Mouse (Mus musculus) limb, embryonic 12.5 days (tissue): ENCODE measurements around the gene Erbb2. TPM values are rescaled to one million over a fixed set of nuclear protein-coding genes. Genes with fewer than 3 reads are reported as not detected.
"Not testable (repeated sequence)": the region's sequence is repeated elsewhere in the genome, so short reads cannot be mapped to it uniquely, and the experiment has no call there.

ENCODE experiments used
- ATAC-seq: fragments of 200-750 bp; cut with Nextera tagmentation; 2 replicates; pipeline ENCODE4 v1.8.0; 2017; ENCODE audit warnings: low read depth, moderate TSS enrichment; ENCODE audit not compliant: insufficient number of reproducible peaks, insufficient read depth, low FRiP score, low TSS enrichment
- H3K27ac ChIP-seq: fragments of 300-500 bp; sonication (generic); 2 replicates; pipeline ENCODE4 v1.5.1; 2016; ENCODE audit warnings: mild to moderate bottlenecking, moderate library complexity
- H3K27me3 ChIP-seq: fragments of 300-500 bp; sonication (generic); 2 replicates; pipeline ENCODE4 v1.6.1; 2016; ENCODE audit warnings: mild to moderate bottlenecking, moderate library complexity
- H3K36me3 ChIP-seq: fragments of 300-500 bp; sonication (generic); 2 replicates; pipeline ENCODE4 v1.6.1; 2016; ENCODE audit warnings: mild to moderate bottlenecking, moderate library complexity
- H3K4me1 ChIP-seq: fragments of 300-500 bp; sonication (generic); replicated peaks from 2 replicates; pipeline ENCODE4 v1.6.1; 2016
- H3K4me2 ChIP-seq: fragments of 300-500 bp; sonication (generic); 2 replicates; pipeline ENCODE4 v1.6.1; 2016; ENCODE audit warnings: mild to moderate bottlenecking, moderate library complexity
- H3K4me3 ChIP-seq: fragments of 300-500 bp; sonication (generic); replicated peaks from 2 replicates; pipeline ENCODE4 v1.5.1; 2016; ENCODE audit warnings: mild to moderate bottlenecking
- H3K9ac ChIP-seq: fragments of 300-500 bp; sonication (generic); replicated peaks from 2 replicates; pipeline ENCODE4 v1.6.1; 2016; ENCODE audit warnings: mild to moderate bottlenecking, moderate library complexity
- H3K9me3 ChIP-seq: fragments of 300-500 bp; sonication (generic); 2 replicates; pipeline ENCODE4 v1.6.1; 2016; ENCODE audit warnings: mild to moderate bottlenecking, moderate library complexity
- WGBS: fragments of 180-500 bp; shearing (Covaris S2); methylation state at CpG from one replicate; pipeline ENCODE4 v1.1.7; 2016; 5-methylcytosine and 5-hydroxymethylcytosine counted together
- polyA plus RNA-seq: library from polyadenylated mRNA; unstranded; fragments of >200 nt; fragmentation: Nextera tagmentation; extraction: Ambion mirVana; gene quantifications from 2 replicates; pipeline ENCODE4 v1.2.1, GENCODE M21; 2016

Erbb2 gene
- polyA plus RNA-seq, 1 experiment from 2014 or later, result 40.8 TPM

DNA sequence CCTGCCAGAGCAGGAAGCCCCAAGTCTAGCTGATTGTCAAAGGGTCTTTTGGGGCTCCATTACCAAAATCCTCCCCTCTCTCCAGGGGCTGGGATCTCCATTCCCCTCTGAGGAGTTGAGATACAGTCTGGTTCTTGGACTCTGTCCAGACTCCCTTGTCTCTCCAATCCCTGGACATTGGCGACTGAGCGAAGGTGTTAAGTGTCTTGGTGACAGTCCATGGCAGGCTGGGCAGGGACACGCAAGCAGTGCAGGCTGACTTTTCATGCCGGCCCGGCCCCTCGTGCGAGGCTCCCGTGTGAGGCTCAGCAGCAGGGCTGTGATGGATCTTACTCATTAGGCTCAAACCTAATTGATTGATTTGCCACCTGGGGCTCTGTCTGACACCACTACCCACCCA is 38.0 kb upstream of the Erbb2 start:
- peaks cover 66% of the 10 kb centered on the region for H3K36me3 ChIP-seq

GRCm38 (mm10) chr11:98376756-98377155 is 35.5 kb upstream of the Erbb2 start:
- Histone ChIP-seq H3K4me3 (no peak overlapping the region), H3K4me2 (no peak overlapping the region), H3K27me3 (no peaks in the 10 kb centered on the region), H3K36me3 (peaks cover 84% of the 10 kb centered on the region), H3K9ac (no peak overlapping the region), H3K9me3 (no peaks in the 10 kb centered on the region), H3K4me1 (peaks cover 1% of the 10 kb centered on the region; the same call in 1 of the 2 replicates), H3K27ac (no peak overlapping the region)
- no peak for ATAC-seq
- 69% methylated on average over 5 of the region's 5 CpGs for WGBS

More for the DNA sequence above, 38.0 kb upstream of the Erbb2 start:
- H3K27me3 ChIP-seq, result no peaks in the 10 kb centered on the region
- H3K4me3 ChIP-seq, result no peak overlapping the region
- peaks cover 6% of the 10 kb centered on the region; the same call in 1 of the 2 replicates for H3K4me1 ChIP-seq
- no peak overlapping the region for H3K4me2 ChIP-seq
- H3K9ac ChIP-seq, result no peak overlapping the region
- no peak for ATAC-seq
- no peaks in the 10 kb centered on the region for H3K9me3 ChIP-seq
- WGBS, result 75% methylated on average over 8 of the region's 8 CpGs
- H3K27ac ChIP-seq, result no peak overlapping the region

DNA sequence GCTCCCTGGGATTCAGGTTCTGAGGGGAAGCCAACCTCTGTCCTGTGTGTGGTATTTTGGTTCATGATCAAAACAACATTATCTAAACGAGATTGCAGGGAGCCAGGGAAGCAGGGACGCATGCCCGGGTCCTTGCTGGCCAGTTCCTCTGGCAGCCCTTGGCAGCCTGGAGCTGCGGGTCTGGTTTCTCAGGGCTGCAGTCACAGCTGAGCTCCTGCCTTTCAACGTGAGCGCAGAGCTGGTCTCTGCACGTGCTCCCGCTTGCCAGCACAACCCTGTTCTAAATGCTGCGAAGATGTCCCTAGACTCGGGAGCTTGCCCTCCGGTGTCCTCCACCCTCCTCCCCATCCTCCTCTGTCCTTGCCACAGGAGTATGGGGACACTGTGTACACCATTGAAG is 34.5 kb upstream of the Erbb2 start:
- peaks cover 82% of the 10 kb centered on the region for H3K36me3 ChIP-seq
- no peaks in the 10 kb centered on the region for H3K9me3 ChIP-seq
- no peak overlapping the region for H3K27ac ChIP-seq
- H3K9ac ChIP-seq, result no peak overlapping the region
- H3K27me3 ChIP-seq, result no peaks in the 10 kb centered on the region; the same call in 1 of the 2 replicates
- H3K4me3 ChIP-seq, result no peak overlapping the region
- 86% methylated on average over 11 of the region's 11 CpGs for WGBS
- no peaks in the 10 kb centered on the region for H3K4me1 ChIP-seq
- no peak overlapping the region for H3K4me2 ChIP-seq
- ATAC-seq, result no peak

DNA sequence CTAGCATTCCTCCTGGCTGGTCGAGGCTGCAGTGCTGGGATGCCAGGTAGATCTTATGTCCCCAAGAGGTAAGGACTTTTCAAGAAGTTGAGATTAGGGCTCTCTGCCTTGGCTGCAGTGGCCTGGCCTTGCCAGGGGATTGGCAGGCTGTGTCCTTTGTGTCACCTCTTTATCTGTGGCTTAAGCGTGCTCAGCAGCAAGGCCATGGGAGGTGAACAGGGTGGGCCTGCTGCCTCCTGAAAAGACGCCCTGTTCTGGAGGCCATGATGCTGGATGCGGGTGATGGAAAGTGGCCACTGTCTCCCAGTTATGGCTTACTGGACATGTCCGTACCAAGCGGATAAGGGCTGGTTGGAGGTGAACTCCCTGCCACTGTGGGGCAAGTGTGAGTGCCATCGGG is 32.9 kb upstream of the Erbb2 start:
- Histone ChIP-seq H3K4me1 (no peaks in the 10 kb centered on the region; the same call in 1 of the 2 replicates), H3K4me3 (no peak overlapping the region), H3K27ac (no peak overlapping the region), H3K36me3 (peaks cover 67% of the 10 kb centered on the region), H3K9me3 (no peaks in the 10 kb centered on the region), H3K9ac (no peak overlapping the region), H3K4me2 (no peak overlapping the region), H3K27me3 (peaks cover 16% of the 10 kb centered on the region)
- ATAC-seq, result no peak
- 86% methylated on average over 7 of the region's 7 CpGs for WGBS

DNA sequence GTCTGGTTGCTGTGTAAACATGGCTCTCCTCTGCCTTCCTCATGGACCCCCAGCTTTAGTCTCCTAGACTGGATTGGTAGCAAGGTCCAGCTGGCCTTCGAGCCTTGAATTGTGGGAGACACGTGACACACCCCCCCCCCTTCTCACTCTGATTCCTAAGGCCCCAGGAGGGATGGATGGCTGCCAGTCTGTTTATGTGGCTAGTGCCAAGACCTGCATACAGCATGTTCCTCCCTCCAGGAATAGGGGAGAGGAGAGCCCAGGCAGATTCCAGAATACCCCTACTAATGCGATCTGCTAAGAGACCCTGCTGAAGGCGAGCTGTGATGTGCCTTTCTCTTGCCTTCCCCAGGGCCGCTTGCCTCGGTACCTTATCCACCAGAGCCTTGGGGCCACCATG is 32.2 kb upstream of the Erbb2 start:
- ATAC-seq, result no peak
- Histone ChIP-seq H3K9ac (no peak overlapping the region), H3K4me3 (no peak overlapping the region), H3K27me3 (peaks cover 23% of the 10 kb centered on the region), H3K9me3 (no peaks in the 10 kb centered on the region), H3K4me1 (no peaks in the 10 kb centered on the region; the same call in 1 of the 2 replicates), H3K4me2 (no peak overlapping the region), H3K27ac (no peak overlapping the region), H3K36me3 (peaks cover 59% of the 10 kb centered on the region)
- 82% methylated on average over 6 of the region's 6 CpGs for WGBS

DNA sequence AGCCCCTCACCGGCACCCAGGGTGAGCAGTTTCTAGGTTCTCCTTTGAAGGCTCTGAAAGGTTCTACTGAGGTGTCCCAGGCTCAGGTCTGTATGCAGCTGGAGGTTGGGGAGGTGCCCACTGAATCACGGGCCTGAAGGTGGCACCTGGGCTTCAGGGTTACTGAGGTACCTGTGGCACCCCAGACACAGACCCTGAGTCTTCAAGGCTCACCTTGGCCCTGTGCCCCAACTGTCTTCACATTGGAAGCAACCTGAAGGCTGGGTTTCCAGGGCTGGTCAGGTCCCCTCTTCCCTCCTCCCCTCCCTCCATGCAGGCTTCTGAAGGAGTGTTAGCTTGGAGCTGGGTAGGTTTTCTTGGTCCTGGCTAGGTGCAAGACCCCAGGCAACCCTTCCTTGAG is 30.6 kb upstream of the Erbb2 start:
- Histone ChIP-seq H3K27me3 (peaks cover 38% of the 10 kb centered on the region), H3K9ac (no peak overlapping the region), H3K4me3 (no peak overlapping the region), H3K36me3 (peaks cover 44% of the 10 kb centered on the region), H3K9me3 (no peaks in the 10 kb centered on the region), H3K4me2 (no peak overlapping the region), H3K4me1 (peaks cover 4% of the 10 kb centered on the region), H3K27ac (no peak overlapping the region)
- 87% methylated on average over 2 of the region's 2 CpGs for WGBS
- ATAC-seq, result no peak

DNA sequence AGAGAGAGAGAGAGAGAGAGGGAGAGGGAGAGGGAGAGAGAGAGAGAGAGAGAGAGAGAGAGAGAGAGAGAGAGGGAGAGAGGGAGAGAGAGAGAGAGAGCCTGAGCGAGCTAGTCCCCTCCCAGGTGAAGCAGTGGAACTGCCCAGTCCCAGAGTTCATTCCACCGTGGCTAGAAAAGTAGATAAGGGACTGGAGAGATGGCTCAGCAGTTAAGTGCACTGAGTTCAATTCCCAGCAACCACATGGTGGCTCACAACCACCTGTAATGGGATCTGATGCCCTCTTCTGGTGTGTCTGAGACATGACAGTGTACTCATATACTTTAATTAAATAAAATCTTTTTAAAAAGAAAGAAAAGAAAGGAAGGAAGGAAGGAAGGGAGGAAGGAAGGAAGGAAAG is 29.9 kb upstream of the Erbb2 start:
- not testable (repeated sequence) for H3K4me1 ChIP-seq, H3K9me3 ChIP-seq, H3K27ac ChIP-seq, H3K4me2 ChIP-seq, H3K4me3 ChIP-seq, H3K9ac ChIP-seq, ATAC-seq
- 34% methylated on average over 2 of the region's 2 CpGs for WGBS
- Histone ChIP-seq H3K27me3 (peaks cover 46% of the 10 kb centered on the region), H3K36me3 (peaks cover 36% of the 10 kb centered on the region)

GRCm38 (mm10) chr11:98383261-98384030 is 28.8 kb upstream of the Erbb2 start, which contains the start of gene Tcap:
Tcap (plus strand) TSS chr11:98383811.
- Histone ChIP-seq H3K4me3 (no peak within 1 kb of the TSS), H3K36me3 (peaks cover 26% of the 10 kb centered on the region), H3K9me3 (no peaks in the 10 kb centered on the region), H3K4me1 (peaks cover 6% of the 10 kb centered on the region), H3K27me3 (peaks cover 56% of the 10 kb centered on the region), H3K27ac (no peak within 1 kb of the TSS), H3K9ac (no peak within 1 kb of the TSS; the same call in 1 of the 2 replicates), H3K4me2 (no peak within 1 kb of the TSS)
- ATAC-seq, result no peak
- WGBS, result 56% methylated on average over 14 of the region's 14 CpGs

DNA sequence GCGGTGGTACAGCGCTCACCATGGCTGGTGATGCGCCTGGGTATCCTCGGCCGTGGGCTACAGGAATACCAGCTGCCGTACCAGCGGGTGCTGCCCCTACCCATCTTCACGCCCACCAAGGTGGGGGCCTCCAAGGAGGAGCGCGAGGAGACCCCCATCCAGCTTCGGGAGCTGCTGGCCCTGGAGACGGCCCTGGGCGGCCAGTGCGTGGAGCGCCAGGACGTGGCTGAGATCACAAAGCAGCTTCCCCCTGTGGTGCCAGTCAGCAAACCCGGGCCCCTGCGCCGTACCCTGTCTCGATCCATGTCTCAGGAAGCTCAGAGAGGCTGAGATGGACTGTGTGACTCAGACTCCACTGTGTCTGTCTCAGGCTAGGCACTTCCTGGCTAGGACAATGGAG is 28.1 kb upstream of the Erbb2 start:
- Histone ChIP-seq H3K27me3 (peaks cover 64% of the 10 kb centered on the region), H3K9ac (no peak overlapping the region), H3K9me3 (no peaks in the 10 kb centered on the region), H3K4me3 (no peak overlapping the region), H3K4me1 (peaks cover 6% of the 10 kb centered on the region), H3K27ac (no peak overlapping the region), H3K36me3 (peaks cover 18% of the 10 kb centered on the region), H3K4me2 (no peak overlapping the region)
- ATAC-seq, result no peak
- 74% methylated on average over 20 of the region's 20 CpGs for WGBS

DNA sequence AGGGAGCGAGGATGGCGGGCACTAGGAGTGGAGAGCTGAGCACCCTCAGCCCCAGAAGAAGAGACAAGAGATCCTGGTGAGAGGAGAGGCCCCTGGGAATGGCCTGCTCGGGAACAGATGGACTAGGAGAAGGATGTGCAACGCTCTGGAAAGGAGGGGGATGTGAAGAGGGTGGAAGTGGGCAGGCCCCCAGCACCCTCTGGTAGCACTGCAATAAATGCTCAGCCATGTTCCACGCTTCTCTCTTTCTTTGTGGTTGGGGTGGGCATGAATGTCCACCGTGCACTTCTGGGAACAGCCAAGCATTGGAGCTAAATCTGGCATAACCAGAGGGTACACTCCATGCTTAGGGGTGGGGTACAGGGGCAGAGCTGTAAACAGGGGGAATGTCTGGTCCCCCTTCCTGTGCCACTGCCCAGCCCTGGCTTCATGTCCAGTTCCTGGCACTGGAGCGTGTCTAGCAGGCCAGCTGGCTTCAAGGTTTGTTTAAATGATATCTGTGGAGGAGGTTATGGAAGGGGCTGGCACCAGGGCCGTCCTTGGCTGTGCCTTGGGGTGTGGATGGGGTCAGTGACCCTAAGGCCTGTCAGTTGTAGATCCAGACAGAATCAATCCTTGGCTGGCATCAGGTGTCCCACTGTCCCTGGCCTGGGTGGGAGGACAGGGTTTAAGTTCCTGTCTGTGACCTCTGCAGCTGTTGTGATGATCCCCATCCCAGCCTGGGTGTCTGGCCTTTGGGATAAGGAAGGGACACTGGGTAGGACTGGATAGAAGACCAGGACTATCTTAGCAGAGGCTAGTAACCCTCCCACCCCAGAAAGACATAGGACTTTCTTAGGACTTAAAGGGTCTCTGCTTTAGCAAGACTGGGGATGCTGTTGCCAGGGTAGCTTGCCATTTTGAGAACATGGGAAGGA is 27.3 kb upstream of the Erbb2 start:
- no peak overlapping the region for H3K4me3 ChIP-seq
- H3K36me3 ChIP-seq, result peaks cover 11% of the 10 kb centered on the region
- H3K4me2 ChIP-seq, result no peak overlapping the region
- ATAC-seq, result no peak
- no peak overlapping the region for H3K27ac ChIP-seq
- H3K9ac ChIP-seq, result no peak overlapping the region
- no peaks in the 10 kb centered on the region for H3K9me3 ChIP-seq
- H3K4me1 ChIP-seq, result peaks cover 6% of the 10 kb centered on the region
- WGBS, result 69% methylated on average over 8 of the region's 8 CpGs
- H3K27me3 ChIP-seq, result peaks cover 72% of the 10 kb centered on the region
